Mouse (Mus musculus) urinary bladder, postnatal 14 days (tissue): ENCODE data around the gene Ppp1cb.
"Not testable (repeated sequence)": the region's sequence is repeated elsewhere in the genome, so short reads cannot be mapped to it uniquely, and the experiment has no call there.

Experiments used
- DNase-seq: peaks from one replicate; pipeline ENCODE4 v3.0.0; 2021; ENCODE audit warnings: low spot score

The Ppp1cb gene

GRCm38 (mm10) chr5:32458408-32459143, at the start of gene Ppp1cb:
TSS of gene Ppp1cb (plus strand) at chr5:32458843.
- peak; percentile 99 for DNase-seq

DNA sequence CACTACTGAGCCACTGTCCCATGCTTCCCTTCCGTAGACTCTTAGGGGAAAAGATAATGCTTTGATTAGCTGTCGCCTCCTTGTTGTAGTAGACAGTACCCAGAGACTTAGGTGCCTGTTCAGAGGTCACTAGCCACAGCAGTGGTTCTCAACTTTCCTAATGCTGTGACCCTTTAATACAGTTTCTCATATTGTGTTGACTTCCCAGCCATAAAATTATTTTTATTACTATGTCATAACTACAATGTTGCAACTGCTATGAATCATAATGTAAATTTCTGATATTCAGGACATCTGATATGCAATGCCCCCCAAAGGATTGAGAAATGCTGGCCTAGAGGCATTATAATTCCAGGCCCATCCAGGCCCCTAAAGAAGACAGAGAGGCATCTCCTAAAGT, 48.9 kb upstream of the Ppp1cb start:
- no peak for DNase-seq

GRCm38 (mm10) chr5:32410954-32411688, 47.5 kb upstream of the Ppp1cb start:
- no peak for DNase-seq

DNA sequence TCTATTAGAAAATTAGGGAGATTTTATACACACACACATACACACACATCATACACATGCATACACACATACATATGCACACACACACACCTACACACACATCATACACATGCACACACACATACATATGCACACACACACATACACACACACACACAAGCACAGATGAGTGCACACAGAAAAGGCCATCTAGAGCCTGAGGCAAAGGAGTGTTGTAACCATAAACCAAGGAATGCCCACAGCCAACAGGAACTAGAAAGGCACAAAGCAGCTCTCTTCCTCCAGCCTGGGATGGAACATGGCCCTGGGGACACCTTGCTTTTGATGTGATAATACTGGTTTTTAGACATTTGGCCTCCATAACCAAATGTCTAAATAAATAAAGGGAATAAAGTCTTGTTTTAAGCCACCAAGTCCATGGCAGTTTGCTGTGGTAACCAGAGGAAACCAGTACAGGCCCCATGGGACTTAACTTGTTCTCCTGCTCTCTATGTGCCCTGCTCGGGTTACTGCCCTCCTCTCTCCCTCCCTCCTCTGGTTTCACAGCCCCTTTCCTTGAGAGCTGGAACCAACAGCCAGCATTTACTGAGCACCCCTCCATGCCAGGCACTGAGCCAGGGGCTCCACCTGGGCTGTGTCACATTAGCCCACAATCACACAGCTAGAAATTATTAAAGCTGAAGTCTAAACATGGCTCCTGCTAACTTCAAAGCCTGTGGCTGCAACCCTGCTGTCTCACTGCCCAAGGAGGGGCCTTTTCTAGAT, 46.3 kb upstream of the Ppp1cb start:
- DNase-seq = peak; percentile 36

- DNase-seq = no peak
These were observed 45.6 kb upstream of the Ppp1cb start for GRCm38 (mm10) chr5:32413083-32413482.

DNA sequence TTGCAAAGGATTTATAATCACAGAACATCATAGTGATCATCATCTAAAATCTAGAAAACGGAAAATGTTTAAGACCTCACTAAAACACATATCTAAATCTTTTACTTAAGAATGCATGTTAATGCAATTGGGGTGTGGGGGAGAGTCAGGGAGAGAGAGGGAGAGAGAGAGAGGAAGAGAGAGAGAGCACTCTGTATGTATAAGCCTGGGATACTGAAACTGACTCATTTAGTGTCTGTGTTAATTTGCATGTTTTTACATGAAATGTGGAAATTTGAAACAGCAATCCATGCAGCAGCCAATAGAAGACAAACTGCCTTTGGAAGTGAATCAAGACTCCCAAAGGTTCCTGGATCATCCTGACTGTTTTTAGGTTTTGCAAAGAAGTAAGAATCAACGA, 45.1 kb upstream of the Ppp1cb start:
- no peak for DNase-seq

GRCm38 (mm10) chr5:32414461-32414985, 44.1 kb upstream of the Ppp1cb start:
- no peak for DNase-seq

GRCm38 (mm10) chr5:32415554-32415953, 43.1 kb upstream of the Ppp1cb start:
- DNase-seq = no peak

DNA sequence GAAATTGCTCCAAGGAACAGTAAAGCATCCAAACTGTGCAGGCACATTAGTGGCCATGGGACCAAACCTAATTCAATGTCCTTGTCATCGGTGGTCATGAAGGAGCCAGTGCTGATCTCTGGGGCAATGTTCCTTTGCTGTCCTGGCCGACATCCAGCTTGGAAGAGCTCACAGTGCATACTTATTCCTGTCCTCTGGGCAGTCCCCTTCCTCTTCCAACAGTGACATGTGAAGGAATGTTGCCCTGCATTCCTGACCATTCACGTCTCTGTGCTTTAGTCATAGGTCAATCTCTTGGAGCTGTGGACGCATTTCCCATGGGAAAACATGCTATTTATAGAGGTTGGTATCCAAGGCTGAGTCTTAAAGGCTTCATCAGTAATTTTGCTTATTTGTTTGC, 41.8 kb upstream of the Ppp1cb start:
- DNase-seq = no peak

- DNase-seq = no peak
These were observed 36.5 kb upstream of the Ppp1cb start for GRCm38 (mm10) chr5:32422081-32422589.

- DNase-seq = no peak
These were observed 35.1 kb upstream of the Ppp1cb start for GRCm38 (mm10) chr5:32423339-32424046.

DNA sequence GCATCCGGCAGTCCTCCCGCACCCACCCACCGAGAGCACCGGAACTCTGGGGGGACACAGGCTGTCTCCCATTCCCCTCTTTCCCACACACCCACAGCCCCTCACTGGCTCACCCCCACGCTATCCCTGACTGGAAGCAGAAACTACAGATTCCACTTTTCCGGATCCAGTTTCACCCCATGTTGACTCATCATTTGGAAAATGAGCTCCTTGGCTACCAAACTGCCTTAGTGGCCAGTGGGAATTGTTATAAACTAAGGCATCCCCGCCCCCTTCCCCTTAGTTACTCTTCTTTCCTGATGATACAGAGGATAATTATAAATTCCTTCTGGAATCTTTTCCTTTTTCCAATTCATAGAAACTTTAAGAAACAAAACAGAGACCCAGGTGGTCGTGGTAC, 34.2 kb upstream of the Ppp1cb start:
- DNase-seq = no peak

DNA sequence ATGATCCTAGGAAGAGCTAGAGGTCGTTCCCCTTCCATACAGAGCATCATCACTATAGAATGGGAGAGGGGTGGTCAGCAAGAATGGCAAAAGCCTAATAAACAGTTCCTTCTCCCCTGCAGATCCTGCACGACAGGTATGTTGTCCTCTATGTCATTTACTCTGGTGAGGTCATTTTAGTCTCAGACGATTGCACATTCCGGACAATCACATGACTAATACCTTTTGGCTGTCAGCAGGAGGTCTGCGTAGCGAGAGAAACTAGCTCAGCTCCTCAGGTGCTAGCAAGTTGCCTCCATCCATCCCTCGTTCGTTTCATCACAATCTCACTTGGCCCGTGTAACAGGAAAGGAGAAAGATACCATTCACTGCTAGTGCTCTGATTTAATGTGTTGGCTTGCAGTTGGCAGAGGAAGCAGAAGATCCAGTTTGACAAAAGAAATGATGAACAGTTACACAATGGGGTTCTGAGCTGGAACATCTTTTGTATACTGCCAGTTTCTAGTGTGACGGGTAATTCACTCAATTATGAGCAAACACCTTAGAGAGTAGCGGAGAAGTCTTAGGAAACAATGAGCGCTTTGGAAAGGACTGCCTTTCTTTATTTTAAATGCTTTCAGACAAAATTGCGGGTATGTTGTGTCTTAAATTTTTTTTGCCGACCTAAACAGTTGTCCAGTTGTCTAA, 33.0 kb upstream of the Ppp1cb start:
- peak; percentile 35 for DNase-seq

DNA sequence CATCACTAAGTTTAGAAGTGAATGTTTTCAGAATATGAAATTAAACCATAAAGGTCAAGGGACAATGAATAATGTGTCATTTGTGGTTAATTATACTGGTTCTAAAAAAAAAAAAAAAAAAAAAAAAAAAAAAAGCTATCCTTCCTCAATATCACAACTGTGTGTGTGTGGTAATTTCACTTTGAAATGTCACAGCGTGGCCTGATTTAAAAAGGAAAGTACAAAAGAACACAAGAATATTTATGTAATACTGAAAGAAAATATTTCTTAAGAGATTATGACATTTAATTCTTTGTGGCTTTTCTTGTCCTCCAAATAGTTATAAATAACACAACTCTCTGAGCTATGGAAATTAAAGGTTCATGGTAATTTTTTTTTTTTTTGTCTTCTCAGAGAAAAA, 28.2 kb upstream of the Ppp1cb start:
- no peak for DNase-seq

DNA sequence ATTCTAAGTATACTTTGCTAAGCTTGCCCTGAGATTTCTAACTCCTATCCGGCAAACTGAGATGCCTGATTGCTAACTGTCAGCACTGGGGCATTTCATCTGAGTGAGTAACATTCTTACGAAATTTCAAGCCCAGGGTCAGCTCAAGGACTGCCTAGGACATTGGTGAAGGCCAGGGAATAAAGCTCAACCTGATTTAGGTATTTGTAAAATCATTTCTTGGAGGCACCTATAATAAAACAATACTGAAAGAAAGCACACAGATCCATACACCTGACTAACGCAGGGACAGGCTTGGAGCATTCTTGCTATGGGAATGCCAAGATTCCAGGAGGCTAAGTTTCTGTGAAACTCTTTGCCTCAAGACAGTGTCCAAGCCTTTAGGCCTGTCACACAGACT, 24.3 kb upstream of the Ppp1cb start:
- DNase-seq = not testable (repeated sequence)

DNA sequence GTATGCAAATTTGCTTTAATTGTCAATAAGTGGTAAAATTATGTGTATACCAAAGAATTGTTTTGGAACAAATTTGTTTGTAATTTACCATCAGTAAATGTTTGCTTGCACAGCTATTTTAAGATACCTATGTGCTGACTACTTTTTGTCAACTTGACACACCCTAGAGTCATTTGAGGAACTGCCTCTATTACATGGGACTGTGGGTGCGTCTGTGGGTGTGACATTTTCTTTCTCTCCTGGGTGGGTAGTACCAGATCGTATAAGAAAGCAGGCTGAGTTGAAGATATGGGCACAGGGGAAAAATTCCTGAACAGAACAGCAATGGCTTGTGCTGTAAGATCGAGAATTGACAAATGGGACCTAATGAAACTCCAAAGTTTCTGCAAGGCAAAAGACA, 23.0 kb upstream of the Ppp1cb start:
- DNase-seq = no peak

GRCm38 (mm10) chr5:32437901-32438563, 20.6 kb upstream of the Ppp1cb start:
- DNase-seq = peak; percentile 68

DNA sequence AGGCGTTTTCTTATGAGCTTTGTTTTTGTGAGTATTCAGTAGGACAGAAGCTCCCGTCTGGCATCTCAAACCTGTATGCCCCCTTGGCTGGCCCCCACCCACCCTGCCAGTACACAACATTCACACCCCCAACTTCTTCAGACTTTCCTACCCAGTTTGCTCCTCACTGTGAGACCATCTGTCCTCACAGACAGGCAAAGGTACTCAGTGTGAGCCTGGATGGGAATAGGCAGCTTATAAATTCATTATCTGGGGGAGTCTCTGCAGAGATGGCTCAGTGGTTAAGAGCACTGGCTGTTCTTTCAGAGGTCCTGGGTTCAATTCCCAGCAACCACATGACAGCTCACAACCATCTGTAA, 20.1 kb upstream of the Ppp1cb start:
- DNase-seq = no peak

DNA sequence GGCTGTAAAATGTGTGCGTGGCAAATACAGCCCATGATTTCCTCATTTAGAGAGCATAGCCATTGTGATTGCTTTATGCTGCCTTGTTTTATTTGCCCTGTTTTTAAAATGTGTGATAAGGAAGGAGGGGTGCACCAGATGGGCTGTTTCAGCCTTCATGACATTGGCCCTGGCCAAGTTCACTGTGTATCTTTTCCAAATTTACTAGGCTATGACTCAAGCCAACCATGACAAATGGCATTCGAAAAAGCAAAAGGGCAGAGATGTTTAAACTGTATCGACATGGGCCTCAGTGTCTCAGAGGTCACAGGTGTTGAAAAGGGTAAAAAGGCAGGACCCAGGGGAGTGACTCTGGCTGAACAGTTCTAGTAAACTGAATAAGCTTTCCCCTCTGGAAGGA, 17.3 kb upstream of the Ppp1cb start:
- DNase-seq = peak; percentile 61

DNA sequence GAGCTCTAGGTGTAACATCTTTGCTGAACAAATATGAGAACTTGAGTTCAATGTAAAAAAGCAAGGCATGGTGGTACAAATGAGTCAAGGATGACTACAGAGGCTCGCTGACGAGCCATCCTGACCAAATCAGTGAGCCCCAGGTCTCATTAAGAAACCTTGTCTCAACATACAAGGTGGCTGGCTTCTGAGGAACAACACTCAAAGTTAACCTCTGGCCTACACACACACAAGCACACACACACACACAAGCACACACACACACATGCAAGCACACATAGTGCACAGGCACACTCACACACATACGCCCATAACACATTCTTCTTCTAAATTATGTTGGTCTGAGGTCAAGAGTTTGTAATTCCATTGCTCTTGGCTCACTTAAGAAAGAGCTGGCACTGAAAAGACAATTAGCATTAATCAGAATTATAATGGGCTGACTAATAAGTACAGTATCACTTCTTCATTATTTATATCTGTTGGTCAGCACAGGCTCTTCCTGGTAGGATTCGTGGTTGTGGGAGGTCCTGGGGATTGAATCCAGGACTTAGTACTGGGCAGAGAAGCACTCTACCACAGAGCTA, 16.6 kb upstream of the Ppp1cb start:
- no peak for DNase-seq
